Mouse (Mus musculus) testis, adult 2 months (tissue): ENCODE measurements around the gene Pmp22. TPM values are rescaled to one million over a fixed set of nuclear protein-coding genes. Genes with fewer than 3 reads are reported as not detected.

Source experiments
- H3K27ac ChIP-seq: fragments of 200-500 bp; 2 replicates; pipeline ENCODE4 v1.5.1; 2012; ENCODE audit warnings: low read depth, low read length; ENCODE audit not compliant: control insufficient read depth, insufficient read depth
- H3K27me3 ChIP-seq: fragments of 200-500 bp; 2 replicates; pipeline ENCODE4 v1.6.1; 2012; ENCODE audit warnings: mild to moderate bottlenecking, low read length, moderate library complexity; ENCODE audit not compliant: control insufficient read depth, insufficient read depth
- H3K36me3 ChIP-seq: fragments of 200-500 bp; 2 replicates; pipeline ENCODE4 v1.6.1; 2012; ENCODE audit warnings: mild to moderate bottlenecking, low read length; ENCODE audit not compliant: control insufficient read depth, insufficient read depth
- H3K4me1 ChIP-seq: fragments of 200-500 bp; 2 replicates; pipeline ENCODE4 v1.6.1; 2012; ENCODE audit warnings: low read length; ENCODE audit not compliant: control insufficient read depth, insufficient read depth
- H3K4me3 ChIP-seq: fragments of 200-500 bp; 2 replicates; pipeline ENCODE4 v1.5.1; 2012; ENCODE audit warnings: low read depth, mild to moderate bottlenecking, low read length, moderate library complexity, mixed read lengths; ENCODE audit not compliant: control insufficient read depth
- CTCF ChIP-seq: fragments of 200-500 bp; IDR thresholded peaks from 2 replicates; pipeline ENCODE4 v1.5.1; 2012; ENCODE audit warnings: low read depth, mild to moderate bottlenecking, inconsistent platforms, low read length, moderate library complexity; ENCODE audit not compliant: control insufficient read depth, insufficient read depth, insufficient replicate concordance
- POLR2A ChIP-seq: fragments of 200-500 bp; IDR thresholded peaks from 2 replicates; pipeline ENCODE4 v1.6.1; 2012; ENCODE audit warnings: low read depth, mild to moderate bottlenecking, inconsistent platforms, low read length, moderate library complexity; ENCODE audit not compliant: control insufficient read depth
- polyA plus RNA-seq: library from polyadenylated mRNA; depleted of rRNA; stranded (reverse); fragments of >200 nt; gene quantifications from 2 replicates; pipeline ENCODE4 v1.2.3, GENCODE M21; 2012

The Pmp22 gene
- polyA plus RNA-seq, 1 experiment: 9.2 TPM

DNA sequence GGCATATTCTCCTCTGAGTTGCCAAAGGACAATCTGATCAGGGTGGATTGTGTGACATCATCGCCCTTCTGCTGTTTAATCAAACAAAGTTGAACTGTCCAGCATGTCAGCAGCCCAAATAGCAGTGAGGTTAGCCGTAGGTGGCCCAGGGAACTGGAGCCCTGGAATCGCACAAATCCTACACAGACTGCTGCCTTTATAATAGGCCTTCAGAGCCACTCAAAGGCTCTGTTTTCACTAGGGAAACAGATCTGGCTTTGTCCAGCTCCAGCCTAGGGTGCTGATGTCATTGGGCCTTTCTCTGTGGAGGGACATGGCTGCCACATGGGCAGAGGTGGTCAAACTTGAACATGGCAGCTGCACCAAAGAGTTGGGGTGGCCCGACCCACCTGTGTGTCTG lies 28.3 kb downstream of the Pmp22 start:
- Histone ChIP-seq H3K4me1 (no peaks in the 10 kb centered on the region), H3K36me3 (no peaks in the 10 kb centered on the region), H3K27ac (no peak overlapping the region), H3K27me3 (no peaks in the 10 kb centered on the region), H3K4me3 (no peak overlapping the region)
- TF ChIP-seq CTCF: no peak
- no peak for TF ChIP-seq POLR2A

GRCm38 (mm10) chr11:63160926-63161325 lies 32.1 kb downstream of the Pmp22 start:
- H3K27me3 ChIP-seq: no peaks in the 10 kb centered on the region
- no peaks in the 10 kb centered on the region for H3K4me1 ChIP-seq
- TF ChIP-seq POLR2A (no peak), CTCF (no peak)
- no peak overlapping the region for H3K27ac ChIP-seq
- no peak overlapping the region for H3K4me3 ChIP-seq
- no peaks in the 10 kb centered on the region for H3K36me3 ChIP-seq

- no peaks in the 10 kb centered on the region for H3K4me1 ChIP-seq
- H3K27me3 ChIP-seq: no peaks in the 10 kb centered on the region
- H3K36me3 ChIP-seq: no peaks in the 10 kb centered on the region
- no peak for TF ChIP-seq POLR2A
- no peak for TF ChIP-seq CTCF
- H3K4me3 ChIP-seq: no peak overlapping the region
- no peak overlapping the region for H3K27ac ChIP-seq
Observed at GRCm38 (mm10) chr11:63162806-63163205, 34.0 kb downstream of the Pmp22 start.

GRCm38 (mm10) chr11:63163550-63163949 lies 34.8 kb downstream of the Pmp22 start:
- Histone ChIP-seq H3K27me3 (no peaks in the 10 kb centered on the region), H3K4me1 (no peaks in the 10 kb centered on the region; the same call in 1 of the 2 replicates), H3K36me3 (no peaks in the 10 kb centered on the region), H3K4me3 (no peak overlapping the region), H3K27ac (no peak overlapping the region)
- TF ChIP-seq CTCF (no peak), POLR2A (no peak)

GRCm38 (mm10) chr11:63163986-63164682 lies 35.4 kb downstream of the Pmp22 start:
- Histone ChIP-seq H3K4me1 (no peaks in the 10 kb centered on the region; the same call in 1 of the 2 replicates), H3K27me3 (no peaks in the 10 kb centered on the region), H3K36me3 (no peaks in the 10 kb centered on the region), H3K4me3 (no peak overlapping the region), H3K27ac (no peak overlapping the region)
- TF ChIP-seq CTCF (no peak), POLR2A (no peak)

DNA sequence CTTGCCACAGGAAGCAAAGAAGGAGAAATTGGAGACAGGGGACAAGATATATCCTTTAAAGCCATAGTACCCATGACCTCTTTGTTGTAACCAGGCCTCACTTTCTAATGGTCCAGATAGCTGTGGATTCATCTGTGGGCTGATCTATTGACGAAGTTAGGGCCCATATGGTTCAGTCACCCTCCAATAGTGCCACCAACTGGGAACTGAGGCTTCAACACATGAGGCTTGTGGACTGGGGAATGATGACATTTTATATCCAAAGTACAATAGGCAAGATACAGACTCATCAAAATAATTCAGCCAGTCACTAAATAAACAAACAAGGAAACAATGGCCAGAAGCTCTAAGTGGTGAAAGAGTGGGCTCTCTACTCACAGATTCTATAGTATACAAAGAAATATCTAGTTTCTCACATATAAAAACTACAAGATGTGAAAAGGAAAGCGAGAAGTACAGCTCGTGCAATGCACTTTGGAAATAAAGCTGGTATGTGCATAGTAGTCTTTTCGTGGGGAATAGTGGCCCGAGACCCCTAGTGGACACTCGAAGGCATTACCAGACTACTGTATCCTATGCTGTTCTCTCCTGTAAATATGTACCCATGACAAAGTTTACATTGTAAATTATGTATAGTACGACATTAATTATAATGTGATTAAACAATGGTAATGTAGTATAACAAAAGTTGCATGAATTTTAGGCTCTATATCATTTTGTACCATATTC lies 36.1 kb downstream of the Pmp22 start:
- TF ChIP-seq POLR2A: no peak
- no peak; the same call in 1 of the 2 replicates for TF ChIP-seq CTCF
- H3K4me3 ChIP-seq: no peak overlapping the region

DNA sequence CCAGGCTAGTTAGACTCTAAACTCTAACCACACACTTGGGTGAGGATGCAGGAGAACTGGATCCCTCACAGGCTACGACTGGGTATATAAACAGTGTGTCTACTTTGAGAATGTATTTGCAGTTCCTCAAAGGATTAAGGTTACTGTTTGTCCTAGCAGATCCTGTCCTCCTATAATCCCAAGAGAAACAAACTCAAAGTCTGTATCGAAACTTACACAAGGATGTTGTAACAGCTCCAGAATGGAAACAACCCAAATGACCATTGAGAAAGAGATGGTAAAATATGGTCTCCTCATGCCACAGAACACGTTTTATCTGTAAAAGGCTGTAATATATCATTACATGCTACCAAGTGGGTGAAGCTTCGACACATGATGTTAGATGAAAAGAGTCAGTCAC lies 39.0 kb downstream of the Pmp22 start:
- H3K27me3 ChIP-seq: no peaks in the 10 kb centered on the region
- no peak overlapping the region for H3K4me3 ChIP-seq
- no peak overlapping the region for H3K27ac ChIP-seq
- TF ChIP-seq CTCF: no peak
- no peak for TF ChIP-seq POLR2A
- no peaks in the 10 kb centered on the region for H3K36me3 ChIP-seq
- no peaks in the 10 kb centered on the region; the same call in 1 of the 2 replicates for H3K4me1 ChIP-seq

More for the DNA sequence above, 36.1 kb downstream of the Pmp22 start:
- no peaks in the 10 kb centered on the region for H3K36me3 ChIP-seq
- H3K27me3 ChIP-seq: no peaks in the 10 kb centered on the region
- no peaks in the 10 kb centered on the region; the same call in 1 of the 2 replicates for H3K4me1 ChIP-seq
- no peak overlapping the region for H3K27ac ChIP-seq
